Mouse (Mus musculus) midbrain, embryonic 11.5 days (tissue): ENCODE measurements around the gene Tubgcp6. TPM values are rescaled to one million over a fixed set of nuclear protein-coding genes. Genes with fewer than 3 reads are reported as not detected.
A peak's percentile ranks its signal among the peaks of the same experiment; 100 is the strongest.

Experiments used
- ATAC-seq: fragments of 200-750 bp; cut with Nextera tagmentation; 2 replicates; pipeline ENCODE4 v1.8.0; 2017; ENCODE audit warnings: moderate TSS enrichment, moderate library complexity; ENCODE audit not compliant: low FRiP score
- DNase-seq: peaks from one replicate; pipeline ENCODE4 v3.0.0; 2015; ENCODE audit warnings: low spot score; ENCODE audit errors: missing footprints
- H3K27ac ChIP-seq: fragments of 300-500 bp; sonication (generic); 2 replicates; pipeline ENCODE4 v1.5.1; 2014; ENCODE audit warnings: low read depth, low read length
- H3K27me3 ChIP-seq: fragments of 300-500 bp; sonication (generic); 2 replicates; pipeline ENCODE4 v1.6.1; 2014; ENCODE audit warnings: mild to moderate bottlenecking, low read length, moderate library complexity, mixed read lengths; ENCODE audit not compliant: control insufficient read depth, insufficient read depth
- H3K36me3 ChIP-seq: fragments of 300-500 bp; sonication (generic); 2 replicates; pipeline ENCODE4 v1.6.1; 2014; ENCODE audit warnings: mild to moderate bottlenecking, low read length, moderate library complexity, mixed read lengths; ENCODE audit not compliant: control insufficient read depth, insufficient read depth
- H3K4me1 ChIP-seq: fragments of 300-500 bp; sonication (generic); 2 replicates; pipeline ENCODE4 v1.6.1; 2014; ENCODE audit warnings: low read length; ENCODE audit not compliant: control insufficient read depth, insufficient read depth
- H3K4me2 ChIP-seq: fragments of 300-500 bp; sonication (generic); 2 replicates; pipeline ENCODE4 v1.6.1; 2014; ENCODE audit warnings: mild to moderate bottlenecking, moderate library complexity
- H3K4me3 ChIP-seq: fragments of 300-500 bp; sonication (generic); 2 replicates; pipeline ENCODE4 v1.5.1; 2014; ENCODE audit warnings: low read depth, low read length
- H3K9ac ChIP-seq: fragments of 300-500 bp; sonication (generic); 2 replicates; pipeline ENCODE4 v1.6.1; 2014; ENCODE audit warnings: low read length
- H3K9me3 ChIP-seq: fragments of 300-500 bp; sonication (generic); 2 replicates; pipeline ENCODE4 v1.6.1; 2016; ENCODE audit warnings: low read length; ENCODE audit not compliant: control insufficient read depth
- WGBS: fragments of 180-500 bp; shearing (Covaris S2); extraction: QIAGEN DNeasy Blood & Tissue Kit; methylation state at CpG from one replicate; pipeline ENCODE4 v1.1.7; 2014; 5-methylcytosine and 5-hydroxymethylcytosine counted together
- polyA plus RNA-seq: library from polyadenylated mRNA; unstranded; fragments of >200 nt; fragmentation: Nextera tagmentation; extraction: Ambion mirVana; gene quantifications from 2 replicates; pipeline ENCODE4 v1.2.1, GENCODE M21; 2014

Gene Tubgcp6
- polyA plus RNA-seq, 1 experiment from 2014 or later: 16.8 TPM

- H3K27me3 ChIP-seq: no peaks in the 10 kb centered on the region; the same call in 1 of the 2 replicates
- DNase-seq (peak; percentile 69), ATAC-seq (no peak)
- no peak overlapping the region for H3K27ac ChIP-seq
- 84% methylated on average over 7 of the region's 7 CpGs for WGBS
- H3K4me2 ChIP-seq: no peak overlapping the region
- peaks cover 19% of the 10 kb centered on the region for H3K4me1 ChIP-seq
- no peak overlapping the region for H3K4me3 ChIP-seq
- no peaks in the 10 kb centered on the region for H3K36me3 ChIP-seq
- H3K9ac ChIP-seq: no peak overlapping the region
- no peaks in the 10 kb centered on the region for H3K9me3 ChIP-seq
Measured at GRCm38 (mm10) chr15:89138046-89138405, 15.1 kb upstream of the Tubgcp6 start.

GRCm38 (mm10) chr15:89137378-89138045, 14.6 kb upstream of the Tubgcp6 start:
- H3K27me3 ChIP-seq: no peaks in the 10 kb centered on the region; the same call in 1 of the 2 replicates
- no peak overlapping the region for H3K4me3 ChIP-seq
- no peak overlapping the region for H3K9ac ChIP-seq
- 82% methylated on average over 11 of the region's 11 CpGs for WGBS
- DNase-seq (peak; percentile 73), ATAC-seq (no peak)
- no peak overlapping the region for H3K27ac ChIP-seq
- H3K4me2 ChIP-seq: no peak overlapping the region
- H3K9me3 ChIP-seq: no peaks in the 10 kb centered on the region
- H3K4me1 ChIP-seq: peaks cover 19% of the 10 kb centered on the region
- H3K36me3 ChIP-seq: no peaks in the 10 kb centered on the region

DNA sequence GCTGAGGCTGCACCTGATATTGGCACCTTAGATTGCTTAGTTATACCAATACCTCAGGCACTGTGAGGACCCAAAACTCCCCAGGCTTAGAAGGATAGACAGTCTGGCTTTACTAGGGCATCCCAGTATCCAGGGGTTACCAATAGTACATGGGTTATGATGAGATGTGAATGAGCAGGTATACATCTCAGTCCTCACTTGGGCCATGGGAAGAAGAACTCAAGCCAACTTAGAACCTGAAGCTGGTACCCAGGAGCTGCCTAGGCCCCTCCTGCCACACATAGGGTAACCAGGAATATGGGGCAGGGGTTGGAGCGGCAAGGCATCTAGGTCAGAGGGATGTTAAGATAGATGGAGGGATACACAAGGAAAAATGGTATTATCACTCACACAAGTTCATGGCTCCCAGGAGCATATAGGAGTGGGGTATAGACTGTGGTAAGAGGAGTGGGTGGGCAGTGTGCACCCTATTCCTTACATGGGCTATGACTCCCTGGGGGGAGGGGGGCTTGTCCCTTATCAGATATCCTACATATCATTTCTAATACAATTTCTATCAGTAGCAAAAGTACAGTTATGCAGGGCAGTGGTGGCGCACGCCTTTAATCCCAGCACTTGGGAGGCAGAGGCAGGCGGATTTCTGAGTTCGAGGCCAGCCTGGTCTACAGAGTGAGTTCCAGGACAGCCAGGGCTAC, 13.7 kb upstream of the Tubgcp6 start:
- no peak overlapping the region for H3K4me3 ChIP-seq
- DNase-seq: peak; percentile 72
- no peak overlapping the region for H3K9ac ChIP-seq
- no peak for ATAC-seq
- peaks cover 19% of the 10 kb centered on the region for H3K4me1 ChIP-seq
- 95% methylated on average over 5 of the region's 5 CpGs for whole genome bisulfite sequencing
- no peak overlapping the region for H3K27ac ChIP-seq
- no peaks in the 10 kb centered on the region for H3K36me3 ChIP-seq
- H3K27me3 ChIP-seq: no peaks in the 10 kb centered on the region; the same call in 1 of the 2 replicates
- no peak overlapping the region for H3K4me2 ChIP-seq
- no peaks in the 10 kb centered on the region for H3K9me3 ChIP-seq

DNA sequence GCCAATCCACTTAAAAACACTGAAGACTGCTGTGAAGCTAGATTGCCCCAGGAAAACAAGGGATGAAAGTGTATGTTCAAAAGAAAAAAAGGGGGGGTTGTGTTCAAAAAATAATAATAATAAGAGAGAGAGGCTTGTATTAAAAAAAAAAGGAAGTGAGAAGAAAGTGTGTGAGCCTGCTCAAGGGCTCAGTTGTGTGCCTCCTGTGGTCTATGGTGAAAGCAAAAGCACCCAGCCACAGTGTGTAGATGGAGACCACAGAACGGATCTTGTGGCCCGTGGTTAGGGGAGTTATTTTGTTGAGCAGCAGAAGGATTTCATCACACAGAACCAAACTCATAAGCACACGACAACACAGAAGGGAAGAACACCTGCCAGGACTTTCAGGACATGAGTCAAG, 8.4 kb upstream of the Tubgcp6 start:
- Histone ChIP-seq H3K4me1 (peaks cover 11% of the 10 kb centered on the region), H3K27ac (no peak overlapping the region), H3K27me3 (no peaks in the 10 kb centered on the region), H3K36me3 (peaks cover 3% of the 10 kb centered on the region; the same call in 1 of the 2 replicates), H3K4me3 (no peak overlapping the region), H3K9me3 (no peaks in the 10 kb centered on the region), H3K4me2 (no peak overlapping the region), H3K9ac (no peak overlapping the region)
- ATAC-seq (no peak), DNase-seq (no peak)
- WGBS: 83% methylated on average over 3 of the region's 3 CpGs

DNA sequence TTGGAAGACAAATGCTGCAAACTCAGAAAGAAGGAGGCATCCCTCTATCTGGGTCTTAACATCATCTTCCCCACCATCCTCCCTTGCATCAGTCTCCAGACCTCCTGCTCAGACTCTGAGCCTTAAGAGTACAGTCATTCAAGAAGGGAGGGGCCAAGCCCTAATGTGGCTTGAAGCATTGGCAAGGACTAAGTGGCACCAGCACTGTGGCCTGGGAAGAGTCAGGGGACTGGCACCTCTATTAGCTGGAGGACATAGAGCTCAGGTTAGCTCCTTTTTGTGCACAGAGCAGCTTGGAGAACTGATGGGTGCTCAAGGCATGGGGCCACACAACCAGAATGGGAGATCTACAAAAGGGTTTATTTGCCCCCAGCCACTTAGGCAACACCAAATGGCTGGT, 7.3 kb upstream of the Tubgcp6 start:
- H3K4me2 ChIP-seq: no peak overlapping the region
- no peak overlapping the region for H3K4me3 ChIP-seq
- no peaks in the 10 kb centered on the region for H3K9me3 ChIP-seq
- no peak overlapping the region for H3K9ac ChIP-seq
- H3K36me3 ChIP-seq: peaks cover 3% of the 10 kb centered on the region; the same call in 1 of the 2 replicates
- H3K27me3 ChIP-seq: no peaks in the 10 kb centered on the region
- peak; percentile 60 for DNase-seq
- H3K27ac ChIP-seq: no peak overlapping the region
- ATAC-seq: no peak
- peaks cover 11% of the 10 kb centered on the region for H3K4me1 ChIP-seq

GRCm38 (mm10) chr15:89128382-89129350, 5.8 kb upstream of the Tubgcp6 start, which contains the start of gene Hdac10:
Gene Hdac10 (minus strand): TSS chr15:89128700.
- Histone ChIP-seq H3K27me3 (no peaks in the 10 kb centered on the region), H3K4me2 (peak within 1 kb of the TSS; percentile 74), H3K9me3 (no peaks in the 10 kb centered on the region), H3K27ac (peak within 1 kb of the TSS; percentile 42), H3K4me1 (peaks cover 14% of the 10 kb centered on the region), H3K36me3 (peaks cover 3% of the 10 kb centered on the region; the same call in 1 of the 2 replicates), H3K9ac (peak within 1 kb of the TSS; percentile 68), H3K4me3 (peak within 1 kb of the TSS; percentile 55)
- ATAC-seq (peak; percentile 90), DNase-seq (peak; percentile 98)
- WGBS: 4% methylated on average over 36 of the region's 36 CpGs

- peak overlapping the region; percentile 55; the same call in 1 of the 2 replicates for H3K4me3 ChIP-seq
- no peak overlapping the region for H3K27ac ChIP-seq
- ATAC-seq (no peak), DNase-seq (no peak)
- peaks cover 3% of the 10 kb centered on the region; the same call in 1 of the 2 replicates for H3K36me3 ChIP-seq
- WGBS: 88% methylated on average over 8 of the region's 8 CpGs
- H3K4me2 ChIP-seq: peak overlapping the region; percentile 74
- peaks cover 18% of the 10 kb centered on the region for H3K4me1 ChIP-seq
- H3K27me3 ChIP-seq: no peaks in the 10 kb centered on the region
- peak overlapping the region; percentile 68 for H3K9ac ChIP-seq
- H3K9me3 ChIP-seq: no peaks in the 10 kb centered on the region
Measured at GRCm38 (mm10) chr15:89127364-89127940, 4.5 kb upstream of the Tubgcp6 start.

DNA sequence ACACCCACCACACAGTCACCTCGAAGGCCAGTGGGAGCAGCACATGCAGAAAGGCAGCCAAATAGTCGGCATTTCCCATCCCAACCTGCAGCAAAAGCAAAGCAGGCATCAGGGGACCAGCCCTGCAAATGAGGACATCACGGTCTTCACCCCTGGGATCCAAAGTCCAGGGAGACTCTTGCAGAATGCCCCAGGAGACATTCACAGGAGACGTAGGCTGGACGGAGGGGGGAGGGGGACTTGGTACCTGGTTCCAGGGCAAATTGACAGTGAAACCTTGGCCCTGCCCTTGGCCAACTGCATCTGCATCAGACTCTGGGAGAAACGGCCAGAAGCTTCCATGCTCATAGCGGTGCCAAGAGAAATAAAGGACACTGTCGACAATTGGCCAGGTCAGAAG, 3.7 kb upstream of the Tubgcp6 start:
- ATAC-seq: no peak
- DNase-seq: no peak
- Histone ChIP-seq H3K36me3 (peaks cover 3% of the 10 kb centered on the region; the same call in 1 of the 2 replicates), H3K27ac (no peak overlapping the region), H3K4me1 (peaks cover 26% of the 10 kb centered on the region), H3K9ac (no peak overlapping the region), H3K27me3 (no peaks in the 10 kb centered on the region), H3K4me2 (no peak overlapping the region), H3K9me3 (no peaks in the 10 kb centered on the region), H3K4me3 (no peak overlapping the region)
- WGBS: 90% methylated on average over 8 of the region's 8 CpGs
